Mouse (Mus musculus): ENCODE results near the gene Pla2g6.

The Pla2g6 gene

GRCm38 (mm10) chr15:79271124-79271746 is 57.0 kb downstream of the Pla2g6 start:
- peak; percentile 46 for DNase-seq (ENCODE audit: low read depth)

GRCm38 (mm10) chr15:79270317-79271123 is 57.7 kb downstream of the Pla2g6 start:
- DNase-seq (ENCODE audit: low read depth) = peak; percentile 27

GRCm38 (mm10) chr15:79268521-79268920 is 59.7 kb downstream of the Pla2g6 start:
- no peak for DNase-seq (ENCODE audit: low read depth)

- no peak for DNase-seq (ENCODE audit: low read depth)
These were observed 62.8 kb downstream of the Pla2g6 start for GRCm38 (mm10) chr15:79265384-79265783.

- no peak for DNase-seq (ENCODE audit: low read depth)
These were observed 64.5 kb downstream of the Pla2g6 start for GRCm38 (mm10) chr15:79263726-79264125.

GRCm38 (mm10) chr15:79262786-79263309 is 65.3 kb downstream of the Pla2g6 start:
- DNase-seq (ENCODE audit: low read depth) = no peak

- DNase-seq (ENCODE audit: low read depth) = no peak
These were observed 65.8 kb downstream of the Pla2g6 start for GRCm38 (mm10) chr15:79262375-79262774.

GRCm38 (mm10) chr15:79261757-79262156 is 66.4 kb downstream of the Pla2g6 start:
- no peak for DNase-seq (ENCODE audit: low read depth)

GRCm38 (mm10) chr15:79261095-79261725 is 67.0 kb downstream of the Pla2g6 start:
- DNase-seq (ENCODE audit: low read depth) = no peak

GRCm38 (mm10) chr15:79258521-79258920 is 69.7 kb downstream of the Pla2g6 start:
- DNase-seq (ENCODE audit: low read depth) = peak; percentile 27

- DNase-seq (ENCODE audit: low read depth) = no peak
These were observed 73.5 kb downstream of the Pla2g6 start, which contains the start of gene Slc16a8 for GRCm38 (mm10) chr15:79254661-79255060. Gene Slc16a8, minus strand, starts transcription at chr15:79254761.

- DNase-seq (ENCODE audit: low read depth) = no peak
These were observed 75.6 kb downstream of the Pla2g6 start for GRCm38 (mm10) chr15:79252580-79252979.

- DNase-seq (ENCODE audit: low read depth) = no peak
These were observed 76.3 kb downstream of the Pla2g6 start for GRCm38 (mm10) chr15:79251781-79252491.

GRCm38 (mm10) chr15:79251168-79251567 is 77.0 kb downstream of the Pla2g6 start:
- no peak for DNase-seq (ENCODE audit: low read depth)

GRCm38 (mm10) chr15:79250236-79250635 is 78.0 kb downstream of the Pla2g6 start:
- no peak for DNase-seq (ENCODE audit: low read depth)

- no peak for DNase-seq (ENCODE audit: low read depth)
These were observed 82.9 kb downstream of the Pla2g6 start for GRCm38 (mm10) chr15:79245321-79245720.

- DNase-seq (ENCODE audit: low read depth) = no peak
These were observed 83.9 kb downstream of the Pla2g6 start for GRCm38 (mm10) chr15:79244071-79244893.

GRCm38 (mm10) chr15:79243234-79244042 is 84.8 kb downstream of the Pla2g6 start:
- peak; percentile 98 for DNase-seq (ENCODE audit: low read depth)

- peak; percentile 11 for DNase-seq (ENCODE audit: low read depth)
These were observed 85.5 kb downstream of the Pla2g6 start for GRCm38 (mm10) chr15:79242574-79243233.

- no peak for DNase-seq (ENCODE audit: low read depth)
These were observed 90.2 kb downstream of the Pla2g6 start for GRCm38 (mm10) chr15:79238036-79238435.
